Mouse (Mus musculus) liver, embryonic 14.5 days (tissue): Measurements from ENCODE around the gene Tmem41b. TPM values are rescaled to one million over a fixed set of nuclear protein-coding genes. Genes with fewer than 3 reads are reported as not detected.

Source experiments
- ATAC-seq: fragments of 200-750 bp; cut with Nextera tagmentation; 2 replicates; pipeline ENCODE4 v1.8.0; 2017; ENCODE audit warnings: moderate number of reproducible peaks, mild to moderate bottlenecking, moderate library complexity; ENCODE audit not compliant: insufficient read depth
- DNase-seq, 3 experiments: peaks; one replicate each; pipeline ENCODE4 v3.0.0-alpha.2; 2012 to 2013; ENCODE audit warnings: low read depth in 3 of 3, low spot score in 3 of 3
- H3K27ac ChIP-seq: fragments of 300-500 bp; sonication (generic); 2 replicates; pipeline ENCODE4 v1.5.1; 2014; ENCODE audit warnings: moderate library complexity, mild to moderate bottlenecking, control low read depth, inconsistent platforms
- H3K27me3 ChIP-seq: fragments of 300-500 bp; sonication (generic); 2 replicates; pipeline ENCODE4 v1.6.1; 2014; ENCODE audit warnings: mild to moderate bottlenecking, low read length, moderate library complexity; ENCODE audit not compliant: control insufficient read depth, insufficient read depth
- H3K36me3 ChIP-seq: fragments of 300-500 bp; sonication (generic); replicated peaks from 2 replicates; pipeline ENCODE4 v1.6.1; 2014; ENCODE audit warnings: low read depth; ENCODE audit not compliant: control insufficient read depth, insufficient read depth
- H3K4me1 ChIP-seq, 2 experiments: fragments of 200-500 bp in 1 of 2; fragments of 300-500 bp in 1 of 2; sonication (generic) in 1 of 2; replicated peaks; 2 replicates each; pipeline ENCODE4 v1.6.1; 2012 to 2014; ENCODE audit warnings: antibody characterized with exemption in 1 of 2, inconsistent platforms in 1 of 2, low read length in 1 of 2; ENCODE audit not compliant: control insufficient read depth in 2 of 2, insufficient read depth in 2 of 2
- H3K4me2 ChIP-seq: fragments of 300-500 bp; sonication (generic); 2 replicates; pipeline ENCODE4 v1.6.1; 2014; ENCODE audit warnings: low read depth, mild to moderate bottlenecking, control low read depth, moderate library complexity
- H3K4me3 ChIP-seq, 2 experiments: fragments of 200-500 bp in 1 of 2; fragments of 300-500 bp in 1 of 2; sonication (generic) in 1 of 2; 2 replicates each; pipeline ENCODE4 v1.5.1; 2012 to 2014; ENCODE audit warnings: low read depth in 2 of 2, low read length in 2 of 2, mild to moderate bottlenecking in 2 of 2, control low read depth in 1 of 2, inconsistent platforms in 1 of 2, moderate library complexity in 1 of 2; ENCODE audit not compliant: insufficient read depth in 1 of 2
- H3K9ac ChIP-seq: fragments of 300-500 bp; sonication (generic); replicated peaks from 2 replicates; pipeline ENCODE4 v1.6.1; 2014; ENCODE audit warnings: mild to moderate bottlenecking, control low read depth, moderate library complexity
- H3K9me3 ChIP-seq: fragments of 300-500 bp; sonication (generic); 2 replicates; pipeline ENCODE4 v1.6.1; 2016; ENCODE audit warnings: low read length, mixed read lengths; ENCODE audit not compliant: control insufficient read depth
- CTCF ChIP-seq: IDR thresholded peaks from 2 replicates; pipeline ENCODE4 v1.5.1; 2016; ENCODE audit warnings: antibody characterized with exemption, low read depth, control low read depth
- EP300 ChIP-seq: IDR thresholded peaks from 2 replicates; pipeline ENCODE4 v1.6.1; 2016; ENCODE audit warnings: antibody characterized with exemption, low read depth
- WGBS: fragments of 180-500 bp; shearing (Covaris S2); extraction: QIAGEN DNeasy Blood & Tissue Kit; methylation state at CpG from one replicate; pipeline ENCODE4 v1.1.7; 2014; ENCODE audit not compliant: insufficient replicate concordance; 5-methylcytosine and 5-hydroxymethylcytosine counted together
- polyA plus RNA-seq, 2 experiments: library from polyadenylated mRNA; depleted of rRNA in 1 of 2; stranded (reverse) in 1 of 2; unstranded in 1 of 2; fragments of >200 nt; fragmentation: Nextera tagmentation in 1 of 2; extraction: Ambion mirVana in 1 of 2; gene quantifications; 2 replicates each; pipeline versions ENCODE4 v1.2.1 to v1.2.3; 2012 to 2014

The Tmem41b gene
- polyA plus RNA-seq, 2 experiments: 14.5 to 30.0 TPM

DNA sequence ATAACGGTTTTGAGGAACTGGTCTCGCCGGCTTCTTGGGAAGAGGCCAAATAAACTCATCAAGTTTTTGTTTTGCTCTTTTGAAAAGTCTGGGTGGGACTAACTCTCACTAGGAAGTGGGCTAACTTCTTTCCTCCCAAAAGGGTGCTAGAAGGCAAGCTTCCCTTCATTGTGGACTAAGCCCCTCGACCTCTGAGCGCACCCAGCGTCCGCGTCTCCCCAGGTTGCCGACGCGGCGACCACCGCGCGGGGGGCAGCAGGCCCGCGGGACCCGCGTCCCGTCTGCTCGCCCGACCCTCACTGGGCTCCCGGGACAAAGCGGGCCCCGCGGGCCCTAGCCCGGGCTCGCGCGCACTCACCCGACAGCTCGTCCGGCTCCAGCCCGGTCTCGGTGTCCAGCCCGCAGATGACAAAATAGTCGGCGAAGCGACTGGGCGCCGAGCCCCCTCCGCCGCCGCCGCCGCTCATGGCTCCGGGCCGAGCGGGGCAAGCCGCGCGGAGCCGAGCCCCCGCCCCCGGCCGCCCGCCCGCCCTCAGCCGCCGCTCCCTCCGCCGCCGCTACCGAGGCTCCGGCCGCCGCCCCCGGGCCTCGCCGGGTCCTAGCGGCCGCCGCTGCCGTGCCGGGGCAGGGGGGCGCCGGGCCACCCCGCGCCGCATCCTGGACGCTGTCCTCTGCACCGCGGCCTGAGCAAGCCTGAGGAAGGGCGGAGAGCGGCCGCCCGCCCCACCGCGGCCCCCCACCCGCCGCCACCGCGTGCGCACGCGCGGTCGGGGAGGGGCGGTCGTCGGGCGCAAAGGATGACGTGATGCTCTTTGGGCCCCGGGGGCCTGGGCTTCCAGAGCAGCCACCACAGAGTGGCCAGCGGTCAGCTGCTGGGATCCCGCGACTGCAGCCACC, 26.8 kb downstream of the Tmem41b start, which contains the start of gene Dennd5a:
Dennd5a (minus strand) TSS at position 755 of the 897 bp plus-strand sequence.
- Histone ChIP-seq H3K4me2 (peak within 1 kb of the TSS; percentile 59), H3K27me3 (no peaks in the 10 kb centered on the region), H3K9ac (peak within 1 kb of the TSS; percentile 77), H3K9me3 (no peaks in the 10 kb centered on the region), H3K4me1 (peaks cover 11 to 16% of the 10 kb centered on the region in 2 experiments), H3K36me3 (no peaks in the 10 kb centered on the region), H3K4me3 (peak within 1 kb of the TSS; percentile 58 to 74), H3K27ac (peak within 1 kb of the TSS; percentile 25; the same call in 1 of the 2 replicates)
- WGBS: under 1% methylated on average over 105 of the region's 107 CpGs
- ATAC-seq: peak; percentile 83
- no peak for TF ChIP-seq EP300
- no peak for TF ChIP-seq CTCF
- DNase-seq: peak; percentile 34 to 54 (median 43)

DNA sequence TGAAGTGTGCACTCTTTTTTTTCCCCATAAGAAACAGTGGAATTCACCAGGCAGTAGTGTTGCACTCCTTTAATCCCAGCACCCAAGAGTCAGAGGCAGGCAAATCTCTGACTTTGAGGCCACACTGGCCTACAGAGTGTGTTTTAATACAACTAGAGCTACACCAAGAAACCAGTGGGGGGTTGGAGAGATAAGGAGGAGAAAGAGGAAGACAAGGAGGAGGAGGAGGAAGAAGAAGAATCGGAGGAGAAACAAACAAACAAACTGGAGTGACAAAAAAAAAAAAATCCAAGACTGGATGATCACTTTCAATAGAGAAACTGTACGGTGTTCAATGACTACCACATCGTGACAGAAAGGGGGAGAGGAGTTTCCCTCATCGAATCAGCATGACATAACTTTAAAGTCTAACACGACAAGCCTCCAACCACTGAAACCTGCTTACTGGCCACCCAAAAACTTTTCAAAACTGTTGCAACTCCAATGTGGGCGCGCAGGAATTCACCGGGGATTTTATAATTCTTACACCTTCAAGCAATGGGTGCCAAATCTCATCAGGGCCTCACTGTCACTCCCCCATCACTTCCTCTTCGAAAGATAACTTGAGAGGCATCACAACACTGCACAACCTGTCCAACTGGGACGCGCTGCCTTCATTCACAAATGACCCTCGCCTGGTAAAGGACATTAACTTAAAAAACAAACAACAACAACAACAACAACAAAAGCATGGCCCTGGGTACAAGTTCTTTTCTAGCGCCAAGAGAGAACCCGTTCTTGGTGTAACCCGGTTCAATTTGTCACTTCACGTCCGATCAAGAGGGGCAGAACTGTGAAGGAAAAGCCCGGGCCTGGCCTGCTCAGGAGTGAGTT, 27.6 kb downstream of the Tmem41b start:
- Histone ChIP-seq H3K4me2 (peak overlapping the region; percentile 59), H3K9me3 (no peaks in the 10 kb centered on the region), H3K27ac (no peak overlapping the region; the same call in 1 of the 2 replicates), H3K4me3 (peak overlapping the region; percentile 58 to 74), H3K36me3 (no peaks in the 10 kb centered on the region), H3K4me1 (peaks cover 11 to 18% of the 10 kb centered on the region in 2 experiments), H3K27me3 (no peaks in the 10 kb centered on the region), H3K9ac (peak overlapping the region; percentile 77)
- WGBS: 3% methylated on average over 18 of the region's 18 CpGs
- DNase-seq: peak in 1 of 3 experiments; percentile 24
- TF ChIP-seq CTCF: no peak
- no peak for TF ChIP-seq EP300
- ATAC-seq: peak; percentile 21; the same call in 1 of the 2 replicates

DNA sequence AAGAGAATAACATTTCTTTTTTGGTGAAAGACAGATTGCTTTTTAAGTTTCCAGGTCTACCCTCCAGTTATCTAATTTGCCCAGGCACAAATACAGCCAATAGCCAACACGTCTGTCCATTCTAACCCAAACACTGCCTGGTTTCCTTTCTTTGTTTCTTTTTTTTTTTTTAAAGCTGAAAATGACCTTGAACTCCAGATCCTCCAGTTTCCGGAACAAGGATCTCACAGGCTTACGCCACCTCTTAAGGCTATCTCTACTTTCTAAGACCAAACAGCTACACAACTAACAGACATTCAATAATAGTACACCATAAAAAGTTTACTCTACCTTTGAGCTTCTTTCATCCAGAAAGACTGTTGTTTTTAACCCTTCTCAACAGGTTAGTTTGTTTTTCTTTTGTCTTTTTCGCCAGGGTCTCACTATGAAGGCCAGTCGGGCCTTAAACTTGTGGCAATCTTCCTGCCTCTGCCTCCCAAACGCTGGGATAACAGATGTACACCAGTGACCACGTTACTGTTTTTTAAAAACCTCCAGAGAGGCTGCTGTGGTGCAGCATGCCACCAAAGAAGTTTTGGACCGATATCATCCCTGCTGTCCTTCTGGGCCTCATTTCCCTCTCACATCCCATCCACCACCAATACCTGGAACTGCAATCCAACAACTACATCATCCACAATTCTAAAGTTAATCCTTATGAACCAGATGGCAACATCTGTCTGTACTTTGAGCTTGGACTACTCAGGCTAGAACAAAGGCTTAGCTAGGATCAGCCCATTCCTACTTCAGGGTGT, 28.5 kb downstream of the Tmem41b start:
- Histone ChIP-seq H3K9ac (0 out of 2 replicates have a peak overlapping the region, but pooled peaks have one; percentile 21), H3K27ac (no peak overlapping the region), H3K27me3 (no peaks in the 10 kb centered on the region), H3K9me3 (no peaks in the 10 kb centered on the region), H3K36me3 (no peaks in the 10 kb centered on the region), H3K4me3 (peak overlapping the region in 1 of 2 experiments; percentile 74; a peak in 2 of 4 replicates), H3K4me1 (peaks cover 11 to 18% of the 10 kb centered on the region in 2 experiments), H3K4me2 (peak overlapping the region; percentile 59)
- TF ChIP-seq CTCF (no peak), EP300 (no peak)
- ATAC-seq (no peak), DNase-seq (no peak)
- 58% methylated on average over 8 of the region's 8 CpGs for WGBS

DNA sequence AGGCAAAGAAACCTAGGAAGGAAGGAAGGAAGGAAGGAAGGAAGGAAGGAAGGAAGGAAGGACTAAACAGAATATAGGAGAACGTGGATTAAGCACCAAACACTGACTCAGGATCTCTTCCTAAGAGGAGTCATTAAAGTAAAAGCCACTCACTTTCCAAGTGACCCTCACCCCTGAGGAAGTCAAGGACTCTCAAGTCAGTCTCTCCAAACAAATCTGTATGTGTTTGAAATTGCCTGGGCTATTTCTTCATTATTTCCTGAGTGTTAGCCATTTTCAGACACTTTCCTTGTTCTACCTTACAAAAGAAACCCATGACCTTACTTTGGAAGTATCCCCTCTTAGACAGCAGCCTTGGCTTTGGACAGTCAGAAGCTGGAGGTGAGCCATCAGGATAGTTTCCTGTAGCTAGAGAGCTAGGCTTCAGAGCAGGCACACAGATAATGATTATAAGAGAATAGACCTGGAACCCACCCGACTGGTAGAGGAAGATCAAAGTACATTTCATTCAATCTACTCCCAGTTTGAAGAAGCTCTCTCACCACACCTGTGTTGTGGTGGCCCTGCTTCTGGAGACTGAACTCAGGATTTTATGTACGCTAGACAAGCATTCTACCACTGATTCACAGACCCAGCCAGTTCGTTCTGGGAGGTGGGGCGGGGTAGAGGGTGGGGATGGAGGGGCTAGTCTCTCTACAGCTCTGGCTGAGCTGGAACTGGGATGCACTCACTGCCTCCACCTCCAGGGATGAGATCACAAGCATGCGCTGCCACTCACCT, 31.9 kb downstream of the Tmem41b start:
- Histone ChIP-seq H3K27me3 (no peaks in the 10 kb centered on the region), H3K4me2 (no peak overlapping the region), H3K4me1 (peaks cover 11 to 18% of the 10 kb centered on the region in 2 experiments), H3K27ac (no peak overlapping the region), H3K9ac (no peak overlapping the region), H3K4me3 (no peak overlapping the region), H3K9me3 (no peaks in the 10 kb centered on the region), H3K36me3 (no peaks in the 10 kb centered on the region)
- no peak for TF ChIP-seq CTCF
- no peak for TF ChIP-seq EP300
- 54% methylated on average over 6 of the region's 6 CpGs for WGBS
- DNase-seq: no peak
- ATAC-seq: no peak
